Mouse (Mus musculus) stomach, postnatal 0 days (tissue): ENCODE results near the gene Olfr16. TPM values are rescaled to one million over a fixed set of nuclear protein-coding genes. Genes with fewer than 3 reads are reported as not detected.

Experiments used
- ATAC-seq: fragments of 200-750 bp; cut with Nextera tagmentation; 2 replicates; pipeline ENCODE4 v1.8.0; 2017; ENCODE audit not compliant: low FRiP score, low TSS enrichment
- DNase-seq: peaks from one replicate; pipeline ENCODE4 v3.0.0-alpha.2; 2016; ENCODE audit warnings: low spot score
- H3K27ac ChIP-seq: fragments of 300-500 bp; sonication (generic); replicated peaks from 2 replicates; pipeline ENCODE4 v1.5.1; 2014; ENCODE audit warnings: mild to moderate bottlenecking, control low read depth
- H3K27me3 ChIP-seq: fragments of 300-500 bp; sonication (generic); 2 replicates; pipeline ENCODE4 v1.6.1; 2014; ENCODE audit warnings: low read length; ENCODE audit not compliant: control insufficient read depth, insufficient read depth
- H3K36me3 ChIP-seq: fragments of 300-500 bp; sonication (generic); 2 replicates; pipeline ENCODE4 v1.6.1; 2014; ENCODE audit warnings: low read length, mixed read lengths; ENCODE audit not compliant: control insufficient read depth, insufficient read depth
- H3K4me1 ChIP-seq: fragments of 300-500 bp; sonication (generic); replicated peaks from 2 replicates; pipeline ENCODE4 v1.6.1; 2014; ENCODE audit warnings: antibody characterized with exemption; ENCODE audit not compliant: control insufficient read depth, insufficient read depth
- H3K4me2 ChIP-seq: fragments of 300-500 bp; sonication (generic); replicated peaks from 2 replicates; pipeline ENCODE4 v1.6.1; 2014; ENCODE audit warnings: low read depth, mild to moderate bottlenecking, control low read depth, moderate library complexity
- H3K4me3 ChIP-seq: fragments of 300-500 bp; sonication (generic); 2 replicates; pipeline ENCODE4 v1.5.1; 2014; ENCODE audit warnings: low read depth, low read length, control low read depth
- H3K9ac ChIP-seq: fragments of 300-500 bp; sonication (generic); 2 replicates; pipeline ENCODE4 v1.6.1; 2014; ENCODE audit warnings: mild to moderate bottlenecking, low read length, control low read depth, mixed read lengths
- H3K9me3 ChIP-seq: fragments of 300-500 bp; sonication (generic); 2 replicates; pipeline ENCODE4 v1.6.1; 2016; ENCODE audit warnings: low read length; ENCODE audit not compliant: control insufficient read depth
- CTCF ChIP-seq: IDR thresholded peaks from 2 replicates; pipeline ENCODE4 v1.5.1; 2016; ENCODE audit warnings: antibody characterized with exemption, low read depth, mild to moderate bottlenecking, moderate library complexity
- EP300 ChIP-seq: optimal IDR thresholded peaks from 2 replicates; pipeline ENCODE3; 2016; ENCODE audit warnings: antibody characterized with exemption
- WGBS: fragments of 180-500 bp; shearing (Covaris S2); extraction: QIAGEN DNeasy Blood & Tissue Kit; methylation state at CpG from one replicate; pipeline ENCODE4 v1.1.7; 2014; 5-methylcytosine and 5-hydroxymethylcytosine counted together
- polyA plus RNA-seq: library from polyadenylated mRNA; unstranded; fragments of >200 nt; fragmentation: Nextera tagmentation; extraction: Ambion mirVana; gene quantifications from 2 replicates; pipeline ENCODE4 v1.2.1, GENCODE M21; 2015

Gene Olfr16
- polyA plus RNA-seq, 1 experiment from 2014 or later: not detected

DNA sequence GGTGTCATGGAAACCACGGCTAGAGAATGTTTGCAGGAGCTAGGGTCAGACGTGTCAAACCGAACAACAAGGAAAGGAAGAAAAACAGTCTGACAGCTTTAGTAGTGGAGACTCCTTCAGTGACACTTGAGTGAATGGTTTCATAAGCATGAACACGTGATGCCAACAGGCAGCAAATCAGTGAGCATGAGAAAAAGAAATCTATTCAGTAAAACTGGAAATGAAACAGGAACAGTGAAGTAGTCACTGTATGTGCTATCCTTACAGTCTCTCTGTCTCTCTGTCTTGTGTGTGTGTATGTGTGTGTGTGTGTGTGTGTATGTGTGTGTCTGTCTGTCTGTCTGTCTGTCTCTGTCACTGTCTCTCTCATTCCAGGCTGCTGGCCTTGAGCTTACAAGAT lies 5.2 kb downstream of the Olfr16 start:
- 48% methylated on average over 4 of the region's 4 CpGs for WGBS
- TF ChIP-seq EP300 (no peak), CTCF (no peak)
- Histone ChIP-seq H3K27ac (no peak overlapping the region), H3K9me3 (no peaks in the 10 kb centered on the region), H3K9ac (no peak overlapping the region), H3K4me3 (no peak overlapping the region), H3K4me1 (no peaks in the 10 kb centered on the region), H3K27me3 (no peaks in the 10 kb centered on the region), H3K4me2 (no peak overlapping the region), H3K36me3 (no peaks in the 10 kb centered on the region)
- DNase-seq (no peak), ATAC-seq (no peak)

DNA sequence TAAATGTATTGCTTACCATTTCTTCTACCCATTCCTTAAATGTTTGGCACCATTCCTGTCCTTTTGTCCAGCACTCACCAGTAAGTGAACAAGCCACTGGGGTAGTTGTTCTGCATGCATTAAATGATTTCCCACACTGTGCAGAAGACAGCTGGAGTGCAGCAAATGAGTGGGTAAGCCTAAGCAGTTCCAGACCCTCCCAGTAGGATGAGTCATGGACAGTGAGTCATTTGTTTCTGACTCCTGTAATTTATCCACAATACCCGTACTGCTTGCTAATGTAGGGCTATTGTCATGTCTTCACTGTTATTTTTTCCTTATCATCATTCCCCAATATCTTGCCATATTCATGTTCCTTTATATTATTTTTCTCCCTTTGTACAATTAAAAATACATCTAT lies 10.2 kb downstream of the Olfr16 start:
- Histone ChIP-seq H3K9ac (no peak overlapping the region), H3K27ac (no peak overlapping the region), H3K27me3 (no peaks in the 10 kb centered on the region)

DNA sequence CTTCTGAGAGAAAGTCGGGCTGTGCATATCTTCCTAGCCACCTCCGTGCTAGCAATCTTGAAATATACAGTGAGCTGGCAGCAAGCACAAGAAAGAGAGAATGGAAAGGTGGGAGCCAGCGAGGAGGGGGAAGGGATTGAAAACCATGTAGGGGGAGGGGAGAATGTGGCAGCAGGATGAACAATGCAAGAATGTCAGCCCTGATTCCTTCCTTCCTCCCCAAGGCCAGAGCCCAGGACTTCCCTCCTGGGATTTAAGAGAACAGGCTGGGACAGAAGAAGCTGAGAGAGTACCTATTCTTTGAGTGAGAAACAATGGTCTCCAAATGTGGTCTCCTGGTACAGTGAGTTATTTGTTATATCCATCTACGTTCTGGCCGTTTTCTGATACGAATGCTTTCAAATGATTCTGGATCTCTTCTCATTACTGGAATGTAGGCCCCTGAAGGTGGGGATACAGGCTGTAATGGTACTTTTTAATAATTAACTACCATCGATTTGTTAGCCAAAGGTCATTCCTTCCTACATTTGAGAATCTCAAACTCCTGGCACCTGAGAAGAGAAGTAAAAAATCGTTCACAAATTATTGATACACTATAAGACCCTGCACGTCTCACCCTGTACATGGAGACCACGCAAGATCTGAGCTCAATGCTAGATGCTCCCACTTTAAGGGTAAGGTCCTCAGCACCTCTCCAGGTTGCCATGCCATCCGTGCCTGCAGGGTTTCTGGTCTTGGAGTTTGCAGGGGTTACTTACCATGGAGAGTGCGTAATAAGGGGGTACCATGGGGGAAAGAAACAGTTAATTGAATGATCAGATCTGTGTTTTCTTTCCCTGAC lies 39.8 kb downstream of the Olfr16 start:
- Histone ChIP-seq H3K27me3 (no peaks in the 10 kb centered on the region), H3K4me2 (no peak overlapping the region), H3K4me3 (no peak overlapping the region), H3K9me3 (no peaks in the 10 kb centered on the region), H3K4me1 (no peaks in the 10 kb centered on the region), H3K9ac (no peak overlapping the region), H3K36me3 (no peaks in the 10 kb centered on the region), H3K27ac (no peak overlapping the region)
- DNase-seq: no peak
- no peak for ATAC-seq
- 54% methylated on average over 12 of the region's 12 CpGs for whole genome bisulfite sequencing
- no peak for TF ChIP-seq EP300
- no peak for TF ChIP-seq CTCF

More for the DNA sequence above, 10.2 kb downstream of the Olfr16 start:
- Histone ChIP-seq H3K4me2 (no peak overlapping the region), H3K36me3 (no peaks in the 10 kb centered on the region), H3K9me3 (no peaks in the 10 kb centered on the region), H3K4me3 (no peak overlapping the region), H3K4me1 (no peaks in the 10 kb centered on the region)
- ATAC-seq (no peak), DNase-seq (no peak)
- TF ChIP-seq EP300 (no peak), CTCF (no peak)
- WGBS: 12% methylated on average over 1 of the region's 1 CpGs

DNA sequence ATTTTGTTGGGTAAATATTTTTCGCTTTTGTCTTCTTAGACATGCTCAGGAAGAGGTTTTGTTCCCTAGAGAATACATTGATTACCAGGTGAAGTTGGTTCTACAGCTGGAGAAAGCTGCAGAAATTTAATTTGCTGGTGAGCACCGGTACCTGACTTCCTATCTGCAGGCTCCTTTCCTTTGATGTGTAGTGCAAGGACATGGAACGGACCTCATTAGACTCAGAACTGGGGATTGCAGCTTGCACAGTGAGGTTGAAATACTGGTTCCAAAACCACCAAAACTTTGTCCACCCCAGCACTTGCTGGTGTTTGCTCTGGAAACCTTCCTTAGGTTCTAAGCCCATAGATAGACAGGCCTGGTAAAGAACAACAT lies 40.4 kb downstream of the Olfr16 start:
- no peak for DNase-seq
- TF ChIP-seq CTCF (no peak), EP300 (no peak)
- ATAC-seq: no peak
- H3K4me2 ChIP-seq: no peak overlapping the region
- H3K9ac ChIP-seq: no peak overlapping the region
- no peaks in the 10 kb centered on the region for H3K27me3 ChIP-seq
- H3K4me1 ChIP-seq: no peaks in the 10 kb centered on the region
- H3K36me3 ChIP-seq: no peaks in the 10 kb centered on the region
- H3K4me3 ChIP-seq: no peak overlapping the region
- 70% methylated on average over 3 of the region's 3 CpGs for WGBS
- no peaks in the 10 kb centered on the region for H3K9me3 ChIP-seq
- H3K27ac ChIP-seq: no peak overlapping the region

Other genes with a start within 250 kb of the Olfr16 start
- 2.7 and 5.5 TPM in 2 replicates for gene Apcs, start 55.4 kb upstream of the Olfr16 start, polyA plus RNA-seq
- gene Olfr1408, start 187.0 kb downstream of the Olfr16 start, polyA plus RNA-seq: not detected in 2 replicates
- 0.04 TPM in 1 of 2 replicates, not detected in the other for gene Olfr1406, start 240.2 kb downstream of the Olfr16 start, polyA plus RNA-seq
- not detected in 2 replicates for gene Olfr218, start 247.4 kb downstream of the Olfr16 start, polyA plus RNA-seq